Mouse (Mus musculus) neural tube, embryonic 14.5 days (tissue): Measurements from ENCODE around the gene Ccdc158. TPM values are rescaled to one million over a fixed set of nuclear protein-coding genes. Genes with fewer than 3 reads are reported as not detected.

Experiments used
- ATAC-seq: fragments of 200-750 bp; cut with Nextera tagmentation; 2 replicates; pipeline ENCODE4 v1.8.0; 2017; ENCODE audit warnings: low read depth, mild to moderate bottlenecking, moderate TSS enrichment, moderate library complexity
- H3K27ac ChIP-seq: fragments of 300-500 bp; sonication (generic); 2 replicates; pipeline ENCODE4 v1.5.1; 2014; ENCODE audit warnings: low read depth, mild to moderate bottlenecking, control low read depth, low read length, moderate library complexity, mixed read lengths
- H3K27me3 ChIP-seq: fragments of 300-500 bp; sonication (generic); 2 replicates; pipeline ENCODE4 v1.6.1; 2014; ENCODE audit warnings: low read length; ENCODE audit not compliant: control insufficient read depth, insufficient read depth
- H3K36me3 ChIP-seq: fragments of 300-500 bp; sonication (generic); 2 replicates; pipeline ENCODE4 v1.6.1; 2014; ENCODE audit warnings: low read length, mixed read lengths; ENCODE audit not compliant: control insufficient read depth, insufficient read depth
- H3K4me1 ChIP-seq: fragments of 300-500 bp; sonication (generic); 2 replicates; pipeline ENCODE4 v1.6.1; 2014; ENCODE audit warnings: low read length; ENCODE audit not compliant: control insufficient read depth, insufficient read depth
- H3K4me2 ChIP-seq: fragments of 300-500 bp; sonication (generic); 2 replicates; pipeline ENCODE4 v1.6.1; 2014; ENCODE audit warnings: mild to moderate bottlenecking, low read depth, low read length, control low read depth
- H3K4me3 ChIP-seq: fragments of 300-500 bp; sonication (generic); 2 replicates; pipeline ENCODE4 v1.5.1; 2014; ENCODE audit warnings: low read depth, low read length, control low read depth, mixed read lengths
- H3K9ac ChIP-seq: fragments of 300-500 bp; sonication (generic); replicated peaks from 2 replicates; pipeline ENCODE4 v1.6.1; 2014; ENCODE audit warnings: low read depth, mild to moderate bottlenecking, control low read depth, low read length, mixed read lengths
- H3K9me3 ChIP-seq: fragments of 300-500 bp; sonication (generic); 2 replicates; pipeline ENCODE4 v1.6.1; 2016; ENCODE audit warnings: low read length; ENCODE audit not compliant: control insufficient read depth
- WGBS: fragments of 180-500 bp; shearing (Covaris S2); extraction: QIAGEN DNeasy Blood & Tissue Kit; methylation state at CpG from one replicate; pipeline ENCODE4 v1.1.7; 2014; 5-methylcytosine and 5-hydroxymethylcytosine counted together
- polyA plus RNA-seq: library from polyadenylated mRNA; unstranded; fragments of >200 nt; fragmentation: Nextera tagmentation; extraction: Ambion mirVana; gene quantifications from 2 replicates; pipeline ENCODE4 v1.2.1, GENCODE M21; 2014

The Ccdc158 gene
- polyA plus RNA-seq, 1 experiment from 2014 or later = 0.80 TPM

GRCm38 (mm10) chr5:92633526-92633925, 41.5 kb downstream of the Ccdc158 start:
- H3K4me1 ChIP-seq = no peaks in the 10 kb centered on the region
- H3K4me2 ChIP-seq = no peak overlapping the region
- no peak overlapping the region for H3K4me3 ChIP-seq
- ATAC-seq = no peak
- 68% methylated on average over 4 of the region's 4 CpGs for WGBS
- no peaks in the 10 kb centered on the region for H3K27me3 ChIP-seq
- no peaks in the 10 kb centered on the region for H3K9me3 ChIP-seq
- no peaks in the 10 kb centered on the region for H3K36me3 ChIP-seq
- no peak overlapping the region for H3K9ac ChIP-seq
- H3K27ac ChIP-seq = no peak overlapping the region

GRCm38 (mm10) chr5:92627896-92628295, 47.2 kb downstream of the Ccdc158 start:
- 84% methylated on average over 7 of the region's 7 CpGs for WGBS
- no peaks in the 10 kb centered on the region for H3K36me3 ChIP-seq

GRCm38 (mm10) chr5:92621883-92622282, 53.2 kb downstream of the Ccdc158 start:
- no peak for ATAC-seq
- H3K36me3 ChIP-seq = no peaks in the 10 kb centered on the region
- WGBS = 86% methylated on average over 5 of the region's 5 CpGs
- no peak overlapping the region for H3K27ac ChIP-seq
- H3K4me3 ChIP-seq = no peak overlapping the region
- H3K9ac ChIP-seq = no peak overlapping the region
- H3K4me1 ChIP-seq = no peaks in the 10 kb centered on the region
- no peaks in the 10 kb centered on the region for H3K27me3 ChIP-seq
- H3K4me2 ChIP-seq = no peak overlapping the region
- H3K9me3 ChIP-seq = no peaks in the 10 kb centered on the region

More at GRCm38 (mm10) chr5:92627896-92628295, 47.2 kb downstream of the Ccdc158 start:
- no peaks in the 10 kb centered on the region for H3K27me3 ChIP-seq
- ATAC-seq = no peak
- no peaks in the 10 kb centered on the region for H3K9me3 ChIP-seq
- H3K4me3 ChIP-seq = no peak overlapping the region
- no peak overlapping the region for H3K27ac ChIP-seq
- no peak overlapping the region for H3K9ac ChIP-seq
- no peaks in the 10 kb centered on the region for H3K4me1 ChIP-seq
- H3K4me2 ChIP-seq = no peak overlapping the region

GRCm38 (mm10) chr5:92612756-92613155, 62.3 kb downstream of the Ccdc158 start:
- WGBS = 97% methylated on average over 4 of the region's 4 CpGs
- ATAC-seq = no peak
- Histone ChIP-seq H3K9ac (no peak overlapping the region), H3K27me3 (no peaks in the 10 kb centered on the region), H3K4me3 (no peak overlapping the region), H3K27ac (no peak overlapping the region), H3K4me1 (no peaks in the 10 kb centered on the region), H3K36me3 (no peaks in the 10 kb centered on the region), H3K4me2 (no peak overlapping the region), H3K9me3 (no peaks in the 10 kb centered on the region)

- no peaks in the 10 kb centered on the region for H3K36me3 ChIP-seq
- no peaks in the 10 kb centered on the region for H3K27me3 ChIP-seq
- H3K4me1 ChIP-seq = 0 out of 2 replicates have a peak, but pooled peaks cover 5% of the 10 kb centered on the region
- no peak overlapping the region for H3K4me3 ChIP-seq
- no peak overlapping the region for H3K4me2 ChIP-seq
- 93% methylated on average over 5 of the region's 5 CpGs for WGBS
- H3K9ac ChIP-seq = no peak overlapping the region
- no peaks in the 10 kb centered on the region for H3K9me3 ChIP-seq
- H3K27ac ChIP-seq = no peak overlapping the region
- no peak for ATAC-seq
Observed at GRCm38 (mm10) chr5:92607492-92608229, 67.4 kb downstream of the Ccdc158 start.

GRCm38 (mm10) chr5:92604452-92605247, 70.4 kb downstream of the Ccdc158 start:
- Histone ChIP-seq H3K27me3 (no peaks in the 10 kb centered on the region), H3K9me3 (no peaks in the 10 kb centered on the region), H3K4me1 (0 out of 2 replicates have a peak, but pooled peaks cover 5% of the 10 kb centered on the region), H3K9ac (no peak overlapping the region), H3K4me3 (no peak overlapping the region), H3K27ac (no peak overlapping the region), H3K4me2 (no peak overlapping the region), H3K36me3 (no peaks in the 10 kb centered on the region)
- ATAC-seq = no peak
- 72% methylated on average over 10 of the region's 10 CpGs for WGBS

- Histone ChIP-seq H3K9ac (peak within 1 kb of the TSS; percentile 51), H3K27me3 (no peaks in the 10 kb centered on the region), H3K4me1 (0 out of 2 replicates have a peak, but pooled peaks cover 5% of the 10 kb centered on the region), H3K4me2 (peak within 1 kb of the TSS; percentile 82), H3K9me3 (no peaks in the 10 kb centered on the region), H3K36me3 (no peaks in the 10 kb centered on the region), H3K27ac (no peak within 1 kb of the TSS), H3K4me3 (peak within 1 kb of the TSS; percentile 61)
- WGBS = under 1% methylated on average over 64 of the region's 69 CpGs
- peak; percentile 92 for ATAC-seq
Observed at GRCm38 (mm10) chr5:92602691-92603690, 72.1 kb downstream of the Ccdc158 start, which contains the start of gene Stbd1. TSS of gene Stbd1 (plus strand) at chr5:92603041.

GRCm38 (mm10) chr5:92599030-92599429, 76.0 kb downstream of the Ccdc158 start:
- Histone ChIP-seq H3K4me3 (no peak overlapping the region), H3K27ac (no peak overlapping the region), H3K9me3 (no peaks in the 10 kb centered on the region), H3K4me2 (no peak overlapping the region), H3K36me3 (no peaks in the 10 kb centered on the region), H3K9ac (no peak overlapping the region), H3K4me1 (0 out of 2 replicates have a peak, but pooled peaks cover 5% of the 10 kb centered on the region), H3K27me3 (no peaks in the 10 kb centered on the region)
- no peak for ATAC-seq
- WGBS = 86% methylated on average over 10 of the region's 10 CpGs
